Mouse (Mus musculus) MEL (cell line): ENCODE results near the gene Ccdc146. TPM values are rescaled to one million over a fixed set of nuclear protein-coding genes. Genes with fewer than 3 reads are reported as not detected.

Experiments used
- DNase-seq: peaks from one replicate; pipeline ENCODE4 v3.0.0; 2011; ENCODE audit warnings: low read depth, low spot score
- H3K27ac ChIP-seq: 2 replicates; pipeline ENCODE4 v1.5.1; 2012; ENCODE audit warnings: low read depth, mild to moderate bottlenecking, control low read depth, low read length, moderate library complexity; ENCODE audit not compliant: control insufficient read depth
- H3K27me3 ChIP-seq, 2 experiments: fragments of 150-350 bp in 1 of 2; sonication (generic) in 1 of 2; 2 replicates each; pipeline ENCODE4 v1.6.1; 2012; ENCODE audit warnings: low read length in 2 of 2, mild to moderate bottlenecking in 2 of 2, improper control_type of control experiment in 1 of 2, moderate library complexity in 1 of 2; ENCODE audit not compliant: insufficient read depth in 2 of 2, control insufficient read depth in 1 of 2
- H3K36me3 ChIP-seq, 2 experiments: 2 replicates each; pipeline ENCODE4 v1.6.1; 2012 to 2014; ENCODE audit warnings: low read length in 2 of 2, improper control_type of control experiment in 1 of 2, inconsistent platforms in 1 of 2, mild to moderate bottlenecking in 1 of 2; ENCODE audit not compliant: insufficient read depth in 2 of 2, control insufficient read depth in 1 of 2
- H3K4me1 ChIP-seq, 2 experiments: fragments of 150-350 bp in 1 of 2; sonication (generic) in 1 of 2; 2 replicates each; pipeline ENCODE4 v1.6.1; 2012; ENCODE audit warnings: low read length in 2 of 2, improper control_type of control experiment in 1 of 2, mild to moderate bottlenecking in 1 of 2; ENCODE audit not compliant: insufficient read depth in 2 of 2, control insufficient read depth in 1 of 2
- H3K4me3 ChIP-seq, 2 experiments: fragments of 150-350 bp in 1 of 2; sonication (generic) in 1 of 2; 2 replicates each; pipeline ENCODE4 v1.5.1; 2012; ENCODE audit warnings: low read depth in 2 of 2, low read length in 2 of 2, mild to moderate bottlenecking in 2 of 2, moderate library complexity in 2 of 2, control low read depth in 1 of 2, improper control_type of control experiment in 1 of 2; ENCODE audit not compliant: control insufficient read depth in 1 of 2, insufficient read depth in 1 of 2
- H3K79me2 ChIP-seq: 2 replicates; pipeline ENCODE4 v1.6.1; 2012; ENCODE audit warnings: mild to moderate bottlenecking, low read length, moderate library complexity; ENCODE audit not compliant: control insufficient read depth, poor library complexity, insufficient read depth
- H3K9ac ChIP-seq: 2 replicates; pipeline ENCODE4 v1.6.1; 2012; ENCODE audit warnings: low read depth, mild to moderate bottlenecking, control low read depth, low read length, moderate library complexity; ENCODE audit not compliant: control insufficient read depth, poor library complexity, severe bottlenecking
- H3K9me3 ChIP-seq: fragments of 150-350 bp; sonication (generic); replicated peaks from 2 replicates; pipeline ENCODE4 v1.6.1; 2012; ENCODE audit warnings: mild to moderate bottlenecking, low read length, improper control_type of control experiment, moderate library complexity; ENCODE audit not compliant: insufficient read depth
- CHD1 ChIP-seq: IDR thresholded peaks from 2 replicates; pipeline ENCODE4 v1.6.1; 2012; ENCODE audit warnings: low read depth, mild to moderate bottlenecking, inconsistent platforms, low read length, improper control_type of control experiment
- CHD2 ChIP-seq: IDR thresholded peaks from 2 replicates; pipeline ENCODE4 v1.6.1; 2011; ENCODE audit warnings: low read length, improper control_type of control experiment
- CTCF ChIP-seq, 3 experiments: IDR thresholded peaks in 2 of 3; conservative IDR thresholded peaks in 1 of 3; 2 replicates each; pipeline ENCODE4 v1.5.1; 2011 to 2012; ENCODE audit warnings: low read length in 3 of 3, low read depth in 2 of 3, mild to moderate bottlenecking in 2 of 3, improper control_type of control experiment in 1 of 3, inconsistent platforms in 1 of 3, mixed read lengths in 1 of 3, moderate library complexity in 1 of 3; ENCODE audit not compliant: control insufficient read depth in 1 of 3, insufficient read depth in 1 of 3, poor library complexity in 1 of 3, severe bottlenecking in 1 of 3
- E2F4 ChIP-seq: IDR thresholded peaks from 2 replicates; pipeline ENCODE4 v1.6.1; 2011; ENCODE audit warnings: low read depth, low read length, improper control_type of control experiment, borderline replicate concordance
- ELF1 ChIP-seq: IDR thresholded peaks from 2 replicates; pipeline ENCODE4 v1.6.1; 2014; ENCODE audit warnings: low read depth, mild to moderate bottlenecking, inconsistent platforms, low read length, improper control_type of control experiment, moderate library complexity
- EP300 ChIP-seq, 2 experiments: IDR thresholded peaks; 2 replicates each; pipeline ENCODE4 v1.6.1; 2011; ENCODE audit warnings: improper control_type of control experiment in 2 of 2, low read length in 2 of 2, low read depth in 1 of 2, mild to moderate bottlenecking in 1 of 2
- ETS1 ChIP-seq: IDR thresholded peaks from 2 replicates; pipeline ENCODE4 v1.6.1; 2012; ENCODE audit warnings: low read depth, mild to moderate bottlenecking, inconsistent platforms, low read length, improper control_type of control experiment, moderate library complexity
- GABPA ChIP-seq: IDR thresholded peaks from 2 replicates; pipeline ENCODE4 v1.6.1; 2012; ENCODE audit warnings: low read depth, mild to moderate bottlenecking, inconsistent platforms, low read length, improper control_type of control experiment, moderate library complexity
- GATA1 ChIP-seq: IDR thresholded peaks from 2 replicates; pipeline ENCODE4 v1.6.1; 2011; ENCODE audit warnings: low read depth, low read length, improper control_type of control experiment
- MAFK ChIP-seq: IDR thresholded peaks from 2 replicates; pipeline ENCODE4 v1.6.1; 2011; ENCODE audit warnings: low read depth, mild to moderate bottlenecking, low read length, improper control_type of control experiment, borderline replicate concordance
- MAX ChIP-seq: IDR thresholded peaks from 2 replicates; pipeline ENCODE4 v1.6.1; 2011; ENCODE audit warnings: low read length, improper control_type of control experiment
- MAZ ChIP-seq: IDR thresholded peaks from 2 replicates; pipeline ENCODE4 v1.6.1; 2012; ENCODE audit warnings: low read depth, mild to moderate bottlenecking, inconsistent platforms, low read length, improper control_type of control experiment
- MYB ChIP-seq: IDR thresholded peaks from 2 replicates; pipeline ENCODE4 v1.6.1; 2011; ENCODE audit warnings: mild to moderate bottlenecking, low read depth, low read length, improper control_type of control experiment
- MYC ChIP-seq: IDR thresholded peaks from 2 replicates; pipeline ENCODE4 v1.6.1; 2011; ENCODE audit warnings: low read depth, mild to moderate bottlenecking, low read length, improper control_type of control experiment, moderate library complexity
- NRF1 ChIP-seq: IDR thresholded peaks from 2 replicates; pipeline ENCODE4 v1.6.1; 2014; ENCODE audit warnings: low read depth, mild to moderate bottlenecking, inconsistent platforms, low read length, improper control_type of control experiment, moderate library complexity; ENCODE audit not compliant: poor library complexity, insufficient read depth, severe bottlenecking
- POLR2A ChIP-seq, 2 experiments: IDR thresholded peaks; 2 replicates each; pipeline ENCODE4 v1.6.1; 2011 to 2012; ENCODE audit warnings: low read length in 2 of 2, mild to moderate bottlenecking in 2 of 2, control low read depth in 1 of 2, improper control_type of control experiment in 1 of 2, low read depth in 1 of 2, moderate library complexity in 1 of 2; ENCODE audit not compliant: control insufficient read depth in 1 of 2, insufficient read depth in 1 of 2, poor library complexity in 1 of 2
- POLR2AphosphoS2 ChIP-seq: IDR thresholded peaks from 2 replicates; pipeline ENCODE4 v1.6.1; 2011; ENCODE audit warnings: low read length, improper control_type of control experiment
- RCOR1 ChIP-seq: IDR thresholded peaks from 2 replicates; pipeline ENCODE4 v1.6.1; 2012; ENCODE audit warnings: low read depth, mild to moderate bottlenecking, inconsistent platforms, low read length, improper control_type of control experiment
- SMC3 ChIP-seq: IDR thresholded peaks from 2 replicates; pipeline ENCODE4 v1.6.1; 2011; ENCODE audit warnings: low read depth, low read length, improper control_type of control experiment
- TBP ChIP-seq: IDR thresholded peaks from 2 replicates; pipeline ENCODE4 v1.8.0; 2011; ENCODE audit warnings: low read depth, low read length, improper control_type of control experiment
- TCF12 ChIP-seq: IDR thresholded peaks from 2 replicates; pipeline ENCODE4 v1.6.1; 2014; ENCODE audit warnings: low read depth, mild to moderate bottlenecking, inconsistent platforms, low read length, improper control_type of control experiment, moderate library complexity
- UBTF ChIP-seq: IDR thresholded peaks from 2 replicates; pipeline ENCODE4 v1.6.1; 2012; ENCODE audit warnings: low read depth, mild to moderate bottlenecking, inconsistent platforms, low read length, improper control_type of control experiment, moderate library complexity, borderline replicate concordance; ENCODE audit not compliant: insufficient read depth
- USF1 ChIP-seq: IDR thresholded peaks from 2 replicates; pipeline ENCODE4 v1.6.1; 2014; ENCODE audit warnings: low read depth, mild to moderate bottlenecking, inconsistent platforms, low read length, improper control_type of control experiment, moderate library complexity
- USF2 ChIP-seq, 2 experiments: IDR thresholded peaks; 2 replicates each; pipeline ENCODE4 v1.6.1; 2011 to 2012; ENCODE audit warnings: improper control_type of control experiment in 2 of 2, low read length in 2 of 2, borderline replicate concordance in 1 of 2, inconsistent platforms in 1 of 2, low read depth in 1 of 2, mild to moderate bottlenecking in 1 of 2; ENCODE audit not compliant: insufficient read depth in 1 of 2
- ZC3H11A ChIP-seq: IDR thresholded peaks from 2 replicates; pipeline ENCODE4 v1.6.1; 2012; ENCODE audit warnings: low read depth, mild to moderate bottlenecking, inconsistent platforms, low read length, improper control_type of control experiment
- ZKSCAN1 ChIP-seq: IDR thresholded peaks from 2 replicates; pipeline ENCODE4 v1.6.1; 2012; ENCODE audit warnings: low read depth, mild to moderate bottlenecking, inconsistent platforms, low read length, improper control_type of control experiment, moderate library complexity
- ZMIZ1 ChIP-seq: IDR thresholded peaks from 2 replicates; pipeline ENCODE4 v1.6.1; 2012; ENCODE audit warnings: low read depth, mild to moderate bottlenecking, inconsistent platforms, low read length, improper control_type of control experiment, moderate library complexity
- polyA plus RNA-seq, 2 experiments: library from polyadenylated mRNA; stranded (reverse) in 1 of 2; unstranded in 1 of 2; fragments of >175 nt in 1 of 2; fragments of >200 nt in 1 of 2; gene quantifications; 2 replicates each; pipeline versions ENCODE4 v1.2.1 to v1.2.4; 2012; ENCODE audit warnings: low replicate concordance in 2 of 2, low read depth in 1 of 2; ENCODE audit not compliant: insufficient read length in 2 of 2, insufficient read depth in 1 of 2, missing spikeins in 1 of 2
- total RNA-seq: library from RNA; depleted of rRNA; stranded (reverse); fragments of 300-350 nt; gene quantifications from 2 replicates; pipeline ENCODE4 v1.2.3, GENCODE M21; 2012

Gene Ccdc146
- total and polyA plus RNA-seq, 3 experiments = 0.35 to 0.45 TPM; not detected in 1

DNA sequence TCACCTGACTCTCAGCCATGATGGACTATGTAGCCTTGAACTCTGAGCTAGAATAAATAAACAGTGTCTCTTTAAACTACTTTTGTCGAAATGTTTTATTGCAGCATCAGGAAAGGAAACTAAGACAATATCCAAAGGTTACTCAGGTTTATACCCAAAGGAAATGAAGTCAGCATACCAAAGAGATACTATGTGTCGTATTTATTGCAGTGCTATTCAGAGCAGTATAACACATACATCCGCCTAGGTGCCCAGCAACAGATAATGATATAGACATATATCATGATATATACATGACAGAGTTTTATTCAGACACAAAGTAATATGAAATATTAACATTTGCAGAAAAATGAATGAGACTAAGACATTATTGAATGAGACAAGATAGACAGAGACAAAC is 61.1 kb downstream of the Ccdc146 start:
- no peak for TF ChIP-seq ZC3H11A
- TF ChIP-seq EP300 (IDR thresholded peaks at IDR 0.05; ENCODE audit: low read depth in 1 of 2, low read length in 2 of 2) = no peak
- no peak for TF ChIP-seq POLR2A (IDR thresholded peaks at IDR 0.05; ENCODE audit: control insufficient read depth in 1 of 2, insufficient read depth in 1 of 2, low read depth in 1 of 2, low read length in 2 of 2, poor library complexity in 1 of 2)
- H3K79me2 ChIP-seq = no peaks in the 10 kb centered on the region
- no peaks in the 10 kb centered on the region for H3K27me3 ChIP-seq
- no peaks in the 10 kb centered on the region for H3K9me3 ChIP-seq
- no peaks in the 10 kb centered on the region for H3K4me1 ChIP-seq
- H3K27ac ChIP-seq = no peak overlapping the region
- no peak overlapping the region for H3K9ac ChIP-seq
- H3K36me3 ChIP-seq = no peaks in the 10 kb centered on the region
- H3K4me3 ChIP-seq = no peak overlapping the region
- DNase-seq = no peak

DNA sequence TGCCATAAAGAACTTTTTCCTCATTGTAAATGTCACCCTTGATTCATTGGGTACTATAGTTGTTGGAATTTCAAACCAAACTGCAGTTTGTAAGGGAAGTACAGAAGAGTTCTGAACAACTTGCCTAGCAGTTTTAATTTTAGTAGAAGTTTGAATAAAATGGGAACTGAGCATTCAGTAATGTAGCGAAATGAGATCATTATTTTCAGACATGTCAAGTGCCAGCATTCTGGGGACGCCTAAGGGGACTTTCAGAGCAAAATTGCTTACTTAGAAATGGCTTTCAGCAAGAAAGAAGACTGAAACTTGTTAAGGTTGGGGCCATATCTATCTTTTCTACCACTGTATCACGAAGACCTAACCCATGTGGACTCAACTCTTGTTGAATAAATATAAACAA is 65.8 kb downstream of the Ccdc146 start:
- no peak for DNase-seq
- no peak overlapping the region for H3K9ac ChIP-seq

DNA sequence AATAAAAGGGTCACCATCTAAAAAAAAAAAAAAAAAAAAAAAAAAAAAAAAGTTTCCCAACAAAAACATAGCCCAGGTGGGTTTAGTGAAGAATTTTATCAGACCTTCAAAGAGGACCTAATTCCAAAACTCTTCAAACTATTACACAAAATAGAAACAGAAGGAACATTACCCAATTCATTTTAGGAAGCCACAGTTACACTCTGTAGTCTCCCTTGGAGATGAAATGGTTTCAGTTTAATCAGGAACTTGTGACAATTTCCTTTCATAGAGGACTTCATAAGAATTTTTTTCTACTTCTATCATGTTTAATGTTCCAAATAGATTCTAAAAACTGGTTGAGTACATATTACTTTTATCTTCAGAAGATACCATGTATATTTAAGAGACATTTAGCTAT is 72.8 kb downstream of the Ccdc146 start:
- H3K4me3 ChIP-seq = no peak overlapping the region
- H3K9me3 ChIP-seq = no peaks in the 10 kb centered on the region
- H3K4me1 ChIP-seq = peaks cover 12 to 15% of the 10 kb centered on the region in 2 experiments
- H3K27me3 ChIP-seq = no peaks in the 10 kb centered on the region
- no peak overlapping the region for H3K27ac ChIP-seq
- peaks cover 0 to 13% of the 10 kb centered on the region in 2 experiments; a peak in 2 of 4 replicates for H3K36me3 ChIP-seq
- no peak for DNase-seq
- no peak overlapping the region for H3K9ac ChIP-seq
- H3K79me2 ChIP-seq = no peaks in the 10 kb centered on the region
- TF ChIP-seq POLR2AphosphoS2 (no peak), MYC (no peak), E2F4 (no peak), MAX (no peak), TBP (no peak), USF2 (IDR thresholded peaks at IDR 0.05; ENCODE audit: borderline replicate concordance in 1 of 2, insufficient read depth in 1 of 2, low read depth in 1 of 2, low read length in 2 of 2) (no peak), GABPA (no peak), MYB (no peak), ZC3H11A (no peak), CHD1 (no peak), ZKSCAN1 (no peak), ZMIZ1 (no peak), MAZ (no peak)

More for the DNA sequence above, 65.8 kb downstream of the Ccdc146 start:
- Histone ChIP-seq H3K27ac (no peak overlapping the region), H3K4me3 (no peak overlapping the region), H3K36me3 (peaks cover 0 to 22% of the 10 kb centered on the region in 2 experiments; a peak in 2 of 4 replicates)
- no peak for TF ChIP-seq MAFK
- TF ChIP-seq ZKSCAN1 = no peak
- no peak for TF ChIP-seq TCF12
- no peak for TF ChIP-seq CTCF (IDR thresholded peaks at IDR 0.05 in 2 of 3, conservative IDR thresholded peaks at IDR 0.05 in 1 of 3; ENCODE audit: control insufficient read depth in 1 of 3, insufficient read depth in 1 of 3, low read depth in 2 of 3, low read length in 3 of 3, poor library complexity in 1 of 3, severe bottlenecking in 1 of 3)
- no peak for TF ChIP-seq RCOR1
- no peak for TF ChIP-seq MAX
- TF ChIP-seq ETS1 = no peak
- no peak for TF ChIP-seq USF1
- TF ChIP-seq GABPA = no peak
- TF ChIP-seq UBTF = no peak
- TF ChIP-seq GATA1 = no peak
- no peak for TF ChIP-seq SMC3
- TF ChIP-seq CHD2 = no peak
- no peak for TF ChIP-seq NRF1
- no peak for TF ChIP-seq TBP
- no peak for TF ChIP-seq MYC
- no peak for TF ChIP-seq ELF1
- TF ChIP-seq, all 39 proteins: peak for 0
- Histone ChIP-seq H3K79me2 (no peaks in the 10 kb centered on the region), H3K27me3 (no peaks in the 10 kb centered on the region), H3K4me1 (peaks cover 20% of the 10 kb centered on the region in 2 experiments), H3K9me3 (no peaks in the 10 kb centered on the region)
